Mouse (Mus musculus) effector memory CD4-positive, alpha-beta T cell, adult 7 months (primary cell): ENCODE results near the gene Tbcc. TPM values are rescaled to one million over a fixed set of nuclear protein-coding genes. Genes with fewer than 3 reads are reported as not detected.

Source experiments
- polyA plus RNA-seq: library from polyadenylated mRNA; unstranded; fragments of 100-300 nt; shearing (Covaris generic); gene quantifications from one replicate; pipeline ENCODE4 v1.2.1, GENCODE M21; 2017

The Tbcc gene
- 25.9 TPM for polyA plus RNA-seq

GRCm38 (mm10) chr17:46890116-46890815, at the start of gene Tbcc:
TSS of gene Tbcc (plus strand) at chr17:46890684.

GRCm38 (mm10) chr17:46857903-46858748, 32.4 kb upstream of the Tbcc start, which contains the start of gene Bicral:
TSS of gene Bicral (minus strand) at chr17:46858482.

DNA sequence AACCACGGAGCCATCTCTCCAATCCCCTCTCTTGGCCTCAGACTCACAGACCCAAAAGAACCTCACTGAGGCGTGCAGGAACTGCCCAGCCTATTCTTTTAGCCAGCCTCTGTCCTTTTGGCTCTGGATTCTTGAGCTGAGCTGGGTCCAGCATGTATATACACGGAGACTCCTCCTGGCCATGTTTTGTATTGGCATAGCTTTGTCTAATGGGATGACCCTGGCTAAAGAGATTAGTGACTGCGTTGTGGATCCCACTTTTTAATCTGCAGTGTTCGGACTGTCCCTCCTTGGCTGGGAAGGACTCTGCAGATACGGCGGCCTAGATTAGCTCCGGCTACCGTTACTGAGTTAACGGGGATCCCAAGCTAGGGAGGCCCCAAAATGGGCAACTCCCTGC, 19.7 kb downstream of the Tbcc start, which contains the start of gene Prph2:
Gene Prph2 (plus strand): TSS at position 274 of the 400 bp plus-strand sequence.

Other genes starting within 250 kb of the Tbcc start
- 17.7 TPM for gene Klc4, start 244.7 kb upstream of the Tbcc start, polyA plus RNA-seq
- 34.7 TPM for gene Mrpl2, start 244.5 kb upstream of the Tbcc start, polyA plus RNA-seq
- gene Cul7, start 240.3 kb upstream of the Tbcc start, polyA plus RNA-seq: 1.5 TPM
- gene Rrp36, start 216.3 kb upstream of the Tbcc start, polyA plus RNA-seq: 36.3 TPM
- 81.7 TPM for gene Mea1, start 211.9 kb upstream of the Tbcc start, polyA plus RNA-seq
- 82.7 TPM for gene Klhdc3, start 209.8 kb upstream of the Tbcc start, polyA plus RNA-seq
- gene Ppp2r5d, start 185.6 kb upstream of the Tbcc start, polyA plus RNA-seq: 49.9 TPM
- gene Pex6, start 179.2 kb upstream of the Tbcc start, polyA plus RNA-seq: 27.2 TPM
- not detected for gene Gnmt, start 161.5 kb upstream of the Tbcc start, polyA plus RNA-seq
- 42.4 TPM for gene Cnpy3, start 138.5 kb upstream of the Tbcc start, polyA plus RNA-seq
- not detected for gene Ptcra, start 127.0 kb upstream of the Tbcc start, polyA plus RNA-seq
- 22.3 TPM for gene 2310039H08Rik, start 118.0 kb upstream of the Tbcc start, polyA plus RNA-seq
- 71.3 TPM for gene Rpl7l1, start 108.0 kb upstream of the Tbcc start, polyA plus RNA-seq
- 17.5 TPM for gene Bicral, start 32.2 kb upstream of the Tbcc start, polyA plus RNA-seq
- 0.22 TPM for gene Prph2, start 19.8 kb downstream of the Tbcc start, polyA plus RNA-seq
- 79.3 TPM for gene Ubr2, start 119.9 kb downstream of the Tbcc start, polyA plus RNA-seq